Mouse (Mus musculus) brain, embryonic 18.5 days (tissue): ENCODE data around the gene Cipc.
A peak's percentile ranks its signal among the peaks of the same experiment; 100 is the strongest.

Experiments used
- DNase-seq: peaks from one replicate; pipeline ENCODE4 v3.0.0-alpha.2; 2012; ENCODE audit warnings: low read depth, low spot score

Gene Cipc

GRCm38 (mm10) chr12:86931919-86932574 is 14.8 kb upstream of the Cipc start:
- DNase-seq = no peak

DNA sequence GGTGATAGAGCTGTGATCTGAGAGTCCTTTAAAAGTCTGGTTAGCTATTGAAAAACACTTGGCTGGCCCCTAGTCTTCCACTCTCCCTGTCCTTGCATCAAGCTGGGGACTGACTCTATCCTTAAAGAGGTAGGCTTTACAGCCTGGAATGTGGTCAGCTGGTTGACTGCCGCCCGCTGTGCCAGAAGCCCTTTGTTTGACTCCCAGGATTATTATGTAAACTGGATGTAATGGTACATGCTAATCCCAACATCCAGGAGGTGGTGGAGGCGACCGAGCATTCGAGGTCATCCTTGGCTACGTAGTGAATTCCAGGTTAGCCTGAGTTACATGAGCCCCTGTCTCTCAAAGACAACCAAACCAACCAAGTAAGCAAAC is 14.3 kb upstream of the Cipc start:
- no peak for DNase-seq

DNA sequence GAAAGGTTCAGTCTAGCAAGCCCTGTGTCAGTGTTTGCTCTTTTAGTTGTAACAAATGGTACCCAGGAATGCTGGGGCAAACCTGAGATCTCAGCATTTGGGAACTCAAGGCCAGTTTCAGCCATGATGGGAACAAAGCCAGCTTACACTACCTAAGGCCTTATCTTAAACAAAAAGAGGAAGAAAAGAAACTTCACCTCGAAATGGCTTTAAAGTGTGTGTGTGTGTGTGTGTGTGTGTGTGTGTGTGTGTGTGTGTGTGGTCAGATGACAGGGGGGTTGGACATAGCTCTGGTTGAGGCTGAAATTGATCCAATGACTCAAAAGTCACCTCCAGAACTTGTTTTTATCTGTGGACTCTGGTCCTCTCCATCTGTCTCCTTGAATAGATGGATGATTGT is 12.1 kb upstream of the Cipc start:
- no peak for DNase-seq

- no peak for DNase-seq
Measured at GRCm38 (mm10) chr12:86935692-86936282, 11.1 kb upstream of the Cipc start.

- no peak for DNase-seq
Measured at GRCm38 (mm10) chr12:86936587-86937343, 10.1 kb upstream of the Cipc start.

GRCm38 (mm10) chr12:86938571-86938970 is 8.3 kb upstream of the Cipc start:
- DNase-seq = no peak

GRCm38 (mm10) chr12:86941173-86941572 is 5.7 kb upstream of the Cipc start:
- DNase-seq = no peak

- DNase-seq = peak; percentile 84
Measured at GRCm38 (mm10) chr12:86941734-86942486, 4.9 kb upstream of the Cipc start.

GRCm38 (mm10) chr12:86943421-86943820 is 3.4 kb upstream of the Cipc start:
- no peak for DNase-seq

- peak; percentile 85 for DNase-seq
Measured at GRCm38 (mm10) chr12:86945126-86945525, 1.7 kb upstream of the Cipc start.

GRCm38 (mm10) chr12:86946301-86946781 is 502 bp upstream of the Cipc start:
- DNase-seq = no peak

DNA sequence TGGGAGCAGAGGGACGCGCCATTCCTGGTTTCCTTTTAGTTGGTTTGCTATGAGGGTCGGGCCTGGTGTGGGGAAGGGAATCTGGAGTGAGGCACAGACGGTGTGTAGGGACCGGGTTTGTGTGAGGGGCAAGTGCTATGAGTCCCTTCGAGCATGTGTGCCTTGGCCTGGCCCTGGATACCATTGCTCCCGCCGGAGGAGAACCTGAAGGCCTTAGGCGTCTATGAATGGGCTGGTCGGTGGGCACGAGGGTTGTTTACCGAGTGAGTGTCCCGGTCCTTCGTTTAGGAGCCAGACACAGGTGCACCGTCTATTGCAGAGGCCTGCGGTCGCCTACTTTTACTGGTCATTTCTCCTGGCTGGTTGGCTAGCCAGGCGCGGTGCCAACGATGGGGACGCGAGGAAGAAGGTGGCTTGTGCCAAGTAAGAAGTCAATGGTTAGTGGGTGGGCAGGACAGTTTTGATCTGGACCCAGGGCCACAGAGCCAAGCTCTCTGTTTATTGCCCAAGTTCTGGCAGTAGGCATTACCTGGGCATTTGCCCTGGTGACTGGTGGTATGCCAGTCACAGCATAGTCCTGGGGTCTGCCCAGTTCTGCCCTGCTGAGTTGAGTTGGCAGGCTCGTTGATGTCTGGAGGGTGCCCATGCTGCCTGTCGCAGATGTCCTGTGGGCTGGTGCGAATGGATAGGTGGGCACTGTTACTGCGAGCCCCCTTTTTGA is 998 bp downstream of the Cipc start:
- no peak for DNase-seq

DNA sequence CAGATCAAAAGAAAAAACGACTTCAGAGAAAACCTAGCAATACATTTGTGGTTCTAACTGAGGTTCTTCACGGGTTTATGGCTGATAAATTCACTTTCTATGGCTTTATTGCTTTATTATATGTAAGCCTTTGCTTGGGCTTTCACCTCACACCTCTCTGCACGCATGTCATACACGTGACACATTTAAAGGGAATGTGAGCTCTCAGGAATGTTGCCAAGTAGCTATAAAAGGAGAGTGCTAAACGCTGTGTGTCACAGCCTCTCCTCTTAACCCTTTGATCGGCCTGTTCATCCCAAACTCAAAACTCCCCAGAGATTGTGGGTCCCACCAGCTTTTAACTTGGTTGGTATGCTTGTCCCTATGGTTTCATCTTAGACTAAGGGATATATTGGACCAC is 1.8 kb downstream of the Cipc start:
- no peak for DNase-seq

GRCm38 (mm10) chr12:86949501-86949900 is 2.7 kb downstream of the Cipc start:
- no peak for DNase-seq

DNA sequence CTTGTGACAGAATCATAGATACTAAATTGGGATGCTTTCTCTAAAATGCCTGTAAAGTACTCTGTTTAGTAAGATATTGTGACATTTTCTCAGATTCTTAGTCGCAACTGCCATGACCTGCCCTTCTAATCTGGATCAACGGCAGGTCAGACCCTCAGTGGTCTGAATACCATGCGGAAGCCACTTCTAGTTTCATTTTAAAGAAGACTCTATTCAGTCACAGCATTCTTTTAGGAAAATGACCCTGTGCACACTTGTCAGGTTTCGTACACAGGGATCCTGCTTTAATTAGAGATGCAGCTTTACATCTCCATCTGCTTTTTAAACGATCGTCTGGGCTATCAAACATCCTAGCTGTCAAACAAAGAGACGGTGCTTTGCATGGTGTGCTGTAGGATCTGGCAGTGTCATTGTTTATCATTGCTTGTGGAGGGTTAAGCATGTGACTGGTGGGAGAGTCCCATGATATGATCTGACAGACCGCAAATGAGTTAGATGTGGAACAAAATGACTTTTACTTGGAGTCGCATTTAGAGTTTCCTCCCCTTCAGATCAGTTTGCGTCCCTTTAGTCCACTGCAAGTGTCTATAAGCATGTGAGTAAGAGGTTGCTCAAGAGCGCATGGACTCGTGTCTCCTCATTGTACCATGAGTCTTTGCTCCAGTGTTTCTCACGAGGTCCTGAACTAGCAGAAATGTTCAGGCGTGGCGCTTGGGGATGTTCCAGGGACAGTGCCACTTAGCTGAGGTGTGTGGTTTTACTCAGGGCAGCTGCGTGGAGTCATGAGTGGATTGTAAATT is 3.5 kb downstream of the Cipc start:
- no peak for DNase-seq

DNA sequence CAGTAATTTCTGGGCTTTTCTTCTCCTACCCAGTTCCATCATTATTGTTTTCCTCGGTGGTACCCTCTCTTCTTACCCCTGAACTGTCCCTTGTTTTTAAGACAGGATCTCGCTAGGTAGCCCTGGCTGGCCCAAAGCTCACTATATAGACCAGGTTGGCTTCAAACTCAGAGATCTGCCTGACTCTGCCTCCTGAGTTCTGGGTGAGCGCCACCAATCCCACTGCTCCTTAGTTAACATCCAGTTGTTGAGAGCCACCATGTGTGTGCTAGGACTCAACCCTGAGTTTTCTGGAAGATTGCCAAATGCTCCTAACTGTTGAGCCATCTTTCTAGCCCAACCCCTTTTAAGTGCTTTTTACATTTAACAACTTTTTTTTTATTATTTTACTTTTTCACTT is 4.1 kb downstream of the Cipc start:
- no peak for DNase-seq

- no peak for DNase-seq
Measured at GRCm38 (mm10) chr12:86952331-86952850, 5.5 kb downstream of the Cipc start.

GRCm38 (mm10) chr12:86955894-86956293 is 9.1 kb downstream of the Cipc start:
- no peak for DNase-seq

DNA sequence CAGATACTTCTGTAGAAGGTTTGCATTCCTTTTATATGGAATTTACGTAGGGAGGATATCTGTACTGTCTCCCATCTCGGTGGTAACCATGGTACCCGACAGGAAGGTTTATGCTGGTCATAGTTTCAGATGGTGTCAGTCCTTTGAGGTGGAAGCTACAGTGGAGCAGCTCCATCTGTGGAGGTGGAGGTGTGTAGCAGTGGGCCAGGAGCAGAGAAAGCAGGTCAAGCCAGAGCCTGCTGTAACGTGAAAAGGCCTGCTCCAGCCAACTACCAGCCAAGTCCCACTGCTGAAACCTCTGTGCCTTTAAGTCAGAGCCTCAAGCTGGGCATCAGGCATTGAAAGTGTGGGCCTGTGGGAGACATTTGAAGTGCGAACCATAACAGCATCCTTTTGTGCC is 11.7 kb downstream of the Cipc start:
- no peak for DNase-seq

DNA sequence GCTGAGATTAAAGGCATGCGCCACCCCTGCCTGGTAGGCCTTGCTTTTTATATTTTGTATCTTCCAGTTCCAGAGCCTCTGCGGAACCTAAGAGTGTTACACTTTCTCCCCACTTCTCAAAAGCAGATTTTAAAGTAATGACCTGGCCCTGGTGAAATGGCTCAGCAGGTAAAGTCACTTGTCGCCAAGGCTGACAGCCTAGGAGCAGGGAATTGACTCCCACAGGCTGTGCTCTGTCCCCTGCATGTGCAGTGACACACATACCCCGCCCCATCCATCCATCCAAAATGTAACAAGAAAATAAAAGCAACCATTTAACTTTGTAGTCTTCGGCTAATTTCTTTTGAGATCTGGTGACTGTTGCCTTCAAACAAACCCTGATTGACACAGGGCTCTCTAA is 12.8 kb downstream of the Cipc start:
- DNase-seq = no peak
